Mouse (Mus musculus) spleen, adult 2 months (tissue): ENCODE results near the gene Mettl16.

Experiments used
- CTCF ChIP-seq: fragments of 200-500 bp; IDR thresholded peaks from 2 replicates; pipeline ENCODE4 v1.5.1; 2011; ENCODE audit warnings: mild to moderate bottlenecking, inconsistent platforms; ENCODE audit not compliant: insufficient read depth, insufficient read length, insufficient replicate concordance; ENCODE audit errors: extremely low read depth
- POLR2A ChIP-seq: fragments of 200-500 bp; IDR thresholded peaks from 2 replicates; pipeline ENCODE4 v1.6.1; 2011; ENCODE audit warnings: low read depth, low read length, inconsistent platforms

DNA sequence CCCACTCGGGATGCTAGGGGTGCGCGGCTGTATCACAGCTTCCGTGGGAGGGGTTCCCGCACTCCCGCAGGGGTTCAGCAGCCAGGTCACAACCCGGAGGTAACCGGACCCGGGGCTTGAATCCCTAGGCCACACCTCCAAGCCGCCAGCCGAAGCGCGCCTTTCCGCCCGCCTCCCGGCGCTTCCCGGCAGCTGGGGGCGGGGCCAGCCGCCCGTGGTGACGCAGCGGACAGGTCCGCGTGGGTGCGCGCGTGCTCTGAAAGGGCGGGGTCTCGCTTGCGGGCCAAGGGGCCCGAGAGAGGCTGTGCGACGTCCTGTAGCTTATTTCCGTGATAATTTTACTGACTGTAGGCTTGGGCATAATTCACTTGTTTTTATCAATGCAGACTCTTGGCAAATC is 67.8 kb downstream of the Mettl16 start:
- no peak for TF ChIP-seq CTCF
- TF ChIP-seq POLR2A, result no peak
